Mouse (Mus musculus): ENCODE data around the gene Ctc1. TPM values are rescaled to one million over a fixed set of nuclear protein-coding genes. Genes with fewer than 3 reads are reported as not detected.

The Ctc1 gene
- polyA plus RNA-seq, 1 experiment from 2014 or later, result 23.0 TPM

GRCm38 (mm10) chr11:69061255-69061912, 45.7 kb downstream of the Ctc1 start:
- Histone ChIP-seq H3K27me3 (ENCODE audit: control insufficient read depth, insufficient read depth, low read depth, low read length) (no peaks in the 10 kb centered on the region), H3K9ac (ENCODE audit: low read depth, low read length) (peak overlapping the region; percentile 99), H3K4me1 (ENCODE audit: control insufficient read depth, low read depth, low read length) (peaks cover 39% of the 10 kb centered on the region), H3K27ac (ENCODE audit: low read length) (0 out of 2 replicates have a peak overlapping the region, but pooled peaks have one; percentile 94), H3K36me3 (ENCODE audit: control insufficient read depth, insufficient read depth) (no peaks in the 10 kb centered on the region), H3K4me3 (ENCODE audit: low read depth, low read length) (peak overlapping the region; percentile 99), H3K9me3 (replicated peaks; ENCODE audit: control insufficient read depth, low read length) (no peaks in the 10 kb centered on the region), H3K4me2 (ENCODE audit: low read depth, low read length) (peak overlapping the region; percentile 97)
- 40% methylated on average over 17 of the region's 17 CpGs for WGBS (ENCODE audit: insufficient replicate concordance)
- no peak for ATAC-seq (ENCODE audit: low read depth)

DNA sequence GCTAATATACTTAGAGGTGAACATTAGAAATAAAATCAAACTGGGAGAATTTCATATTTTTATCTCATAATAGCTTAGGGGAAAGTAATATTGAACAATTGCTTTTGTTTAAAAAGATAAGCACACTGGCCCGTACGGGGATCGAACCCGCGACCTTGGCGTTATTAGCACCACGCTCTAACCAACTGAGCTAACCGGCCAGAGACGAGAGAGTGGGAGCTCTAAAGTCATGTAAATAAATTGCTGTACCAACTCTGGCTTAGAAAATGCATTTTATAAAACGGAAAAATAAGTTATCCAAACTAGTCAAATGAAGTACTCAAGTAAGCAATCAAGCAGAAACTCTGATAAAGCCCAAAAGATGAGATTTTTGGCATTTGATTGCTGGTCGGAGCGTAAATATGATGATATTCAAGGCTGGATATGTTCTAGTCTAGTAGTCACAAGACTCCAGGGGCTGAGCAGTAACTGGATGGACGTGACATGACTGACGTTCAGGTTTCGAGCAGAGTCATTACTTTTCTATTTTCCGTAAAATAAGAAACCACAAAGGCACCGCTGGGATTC, 46.6 kb downstream of the Ctc1 start:
- no peaks in the 10 kb centered on the region for H3K36me3 ChIP-seq (ENCODE audit: control insufficient read depth, insufficient read depth)
- H3K27ac ChIP-seq (ENCODE audit: low read length), result peak overlapping the region; percentile 81
- ATAC-seq (ENCODE audit: low read depth), result no peak
- H3K9ac ChIP-seq (ENCODE audit: low read depth, low read length), result peak overlapping the region; percentile 49
- peaks cover 46% of the 10 kb centered on the region for H3K4me1 ChIP-seq (ENCODE audit: control insufficient read depth, low read depth, low read length)
- H3K9me3 ChIP-seq (replicated peaks; ENCODE audit: control insufficient read depth, low read length), result no peaks in the 10 kb centered on the region
- H3K4me3 ChIP-seq (ENCODE audit: low read depth, low read length), result peak overlapping the region; percentile 81
- peak overlapping the region; percentile 97 for H3K4me2 ChIP-seq (ENCODE audit: low read depth, low read length)
- H3K27me3 ChIP-seq (ENCODE audit: control insufficient read depth, insufficient read depth, low read depth, low read length), result no peaks in the 10 kb centered on the region
- under 1% methylated on average over 17 of the region's 17 CpGs for WGBS (ENCODE audit: insufficient replicate concordance)

GRCm38 (mm10) chr11:69062761-69063224, 47.1 kb downstream of the Ctc1 start:
- 0% methylated on average over 19 of the region's 19 CpGs for WGBS (ENCODE audit: insufficient replicate concordance)
- peak overlapping the region; percentile 79 for H3K9ac ChIP-seq (ENCODE audit: low read depth, low read length)
- peak overlapping the region; percentile 97 for H3K4me2 ChIP-seq (ENCODE audit: low read depth, low read length)
- ATAC-seq (ENCODE audit: low read depth), result peak; percentile 62
- H3K27me3 ChIP-seq (ENCODE audit: control insufficient read depth, insufficient read depth, low read depth, low read length), result no peaks in the 10 kb centered on the region
- peak overlapping the region; percentile 81 for H3K4me3 ChIP-seq (ENCODE audit: low read depth, low read length)
- H3K4me1 ChIP-seq (ENCODE audit: control insufficient read depth, low read depth, low read length), result peaks cover 50% of the 10 kb centered on the region
- peak overlapping the region; percentile 81 for H3K27ac ChIP-seq (ENCODE audit: low read length)
- H3K36me3 ChIP-seq (ENCODE audit: control insufficient read depth, insufficient read depth), result no peaks in the 10 kb centered on the region
- H3K9me3 ChIP-seq (replicated peaks; ENCODE audit: control insufficient read depth, low read length), result no peaks in the 10 kb centered on the region

DNA sequence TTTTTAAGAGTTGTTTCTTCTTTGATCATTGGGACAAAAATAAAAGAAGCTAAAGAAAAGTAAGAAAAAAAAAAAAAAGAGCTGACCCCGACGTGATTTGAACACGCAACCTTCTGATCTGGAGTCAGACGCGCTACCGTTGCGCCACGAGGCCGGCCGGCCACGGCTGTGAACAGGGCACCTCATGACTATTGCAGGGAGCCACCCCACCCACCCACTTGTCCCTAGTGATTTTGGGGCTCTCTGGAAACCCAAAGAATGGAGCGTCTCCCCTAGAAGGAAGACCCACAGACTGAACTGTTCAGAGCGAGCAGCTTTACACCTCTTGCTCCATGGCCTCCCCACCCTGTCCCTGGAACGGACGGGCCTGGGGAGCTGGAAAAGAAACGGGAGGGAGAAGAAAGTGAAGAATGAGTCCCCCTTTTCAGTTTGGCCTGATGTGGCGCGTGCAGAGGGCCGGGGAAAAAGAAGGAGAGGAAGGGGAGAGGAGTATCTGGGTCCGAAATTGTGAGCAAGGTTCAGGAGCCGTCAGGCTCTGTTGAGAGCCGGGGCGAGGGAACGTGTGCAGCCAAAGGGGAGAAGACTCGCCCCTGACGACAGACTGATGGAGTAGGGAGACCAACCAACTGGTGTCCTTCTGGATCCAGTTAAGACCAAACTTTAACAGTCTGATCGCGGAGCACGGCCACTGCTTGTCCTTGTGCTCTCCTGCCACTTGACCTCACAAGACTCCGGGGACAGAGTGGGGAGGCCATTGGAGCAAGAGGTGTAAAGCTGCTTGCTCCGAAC, 47.9 kb downstream of the Ctc1 start:
- Histone ChIP-seq H3K27me3 (ENCODE audit: control insufficient read depth, insufficient read depth, low read depth, low read length) (no peaks in the 10 kb centered on the region), H3K4me3 (ENCODE audit: low read depth, low read length) (peak overlapping the region; percentile 81), H3K36me3 (ENCODE audit: control insufficient read depth, insufficient read depth) (no peaks in the 10 kb centered on the region), H3K9ac (ENCODE audit: low read depth, low read length) (peak overlapping the region; percentile 79), H3K4me2 (ENCODE audit: low read depth, low read length) (peak overlapping the region; percentile 97), H3K9me3 (replicated peaks; ENCODE audit: control insufficient read depth, low read length) (no peaks in the 10 kb centered on the region), H3K27ac (ENCODE audit: low read length) (peak overlapping the region; percentile 80), H3K4me1 (ENCODE audit: control insufficient read depth, low read depth, low read length) (peaks cover 43% of the 10 kb centered on the region)
- peak; percentile 28 for ATAC-seq (ENCODE audit: low read depth)
- WGBS (ENCODE audit: insufficient replicate concordance), result under 1% methylated on average over 31 of the region's 31 CpGs

- peak overlapping the region; percentile 65 for H3K27ac ChIP-seq (ENCODE audit: low read length)
- H3K9ac ChIP-seq (ENCODE audit: low read depth, low read length), result peak overlapping the region; percentile 79
- WGBS (ENCODE audit: insufficient replicate concordance), result 64% methylated on average over 9 of the region's 9 CpGs
- peaks cover 42% of the 10 kb centered on the region for H3K4me1 ChIP-seq (ENCODE audit: control insufficient read depth, low read depth, low read length)
- peak overlapping the region; percentile 81 for H3K4me3 ChIP-seq (ENCODE audit: low read depth, low read length)
- peak overlapping the region; percentile 97 for H3K4me2 ChIP-seq (ENCODE audit: low read depth, low read length)
- no peaks in the 10 kb centered on the region for H3K9me3 ChIP-seq (replicated peaks; ENCODE audit: control insufficient read depth, low read length)
- H3K27me3 ChIP-seq (ENCODE audit: control insufficient read depth, insufficient read depth, low read depth, low read length), result no peaks in the 10 kb centered on the region
- H3K36me3 ChIP-seq (ENCODE audit: control insufficient read depth, insufficient read depth), result no peaks in the 10 kb centered on the region
- ATAC-seq (ENCODE audit: low read depth), result no peak
Measured at GRCm38 (mm10) chr11:69064259-69065133, 48.8 kb downstream of the Ctc1 start.

DNA sequence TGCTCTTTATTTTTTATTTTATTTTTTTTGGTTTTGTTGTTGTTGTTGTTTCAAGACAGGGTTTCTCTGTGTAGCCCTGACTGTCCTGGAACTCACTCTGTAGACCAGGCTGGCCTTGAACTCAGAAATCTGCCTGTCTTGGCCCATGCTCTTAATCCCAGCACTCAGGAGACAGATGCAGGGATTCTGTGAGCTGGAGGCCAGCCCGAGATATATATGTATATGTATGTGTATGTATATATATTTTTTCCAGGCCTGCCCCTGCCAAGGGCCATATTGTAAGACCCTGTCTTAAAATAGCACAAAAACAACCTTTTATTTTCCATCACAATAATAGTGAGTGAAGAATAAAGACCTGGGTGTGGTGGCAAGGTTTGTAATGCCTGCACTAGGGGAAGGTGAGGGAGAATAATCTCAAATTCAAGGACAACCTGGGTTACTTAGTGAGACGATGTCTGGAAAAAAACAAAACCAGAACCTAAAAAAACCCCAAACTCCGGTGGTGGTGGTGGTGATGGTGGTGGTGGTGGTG, 49.7 kb downstream of the Ctc1 start:
- 68% methylated on average over 3 of the region's 3 CpGs for WGBS (ENCODE audit: insufficient replicate concordance)
- H3K9me3 ChIP-seq (replicated peaks; ENCODE audit: control insufficient read depth, low read length), result no peaks in the 10 kb centered on the region
- H3K9ac ChIP-seq (ENCODE audit: low read depth, low read length), result no peak overlapping the region; the same call in 1 of the 2 replicates
- peak overlapping the region; percentile 80 for H3K4me2 ChIP-seq (ENCODE audit: low read depth, low read length)
- H3K36me3 ChIP-seq (ENCODE audit: control insufficient read depth, insufficient read depth), result no peaks in the 10 kb centered on the region
- no peak overlapping the region for H3K4me3 ChIP-seq (ENCODE audit: low read depth, low read length)
- H3K4me1 ChIP-seq (ENCODE audit: control insufficient read depth, low read depth, low read length), result peaks cover 44% of the 10 kb centered on the region
- H3K27ac ChIP-seq (ENCODE audit: low read length), result no peak overlapping the region
- no peak for ATAC-seq (ENCODE audit: low read depth)
- no peaks in the 10 kb centered on the region for H3K27me3 ChIP-seq (ENCODE audit: control insufficient read depth, insufficient read depth, low read depth, low read length)

DNA sequence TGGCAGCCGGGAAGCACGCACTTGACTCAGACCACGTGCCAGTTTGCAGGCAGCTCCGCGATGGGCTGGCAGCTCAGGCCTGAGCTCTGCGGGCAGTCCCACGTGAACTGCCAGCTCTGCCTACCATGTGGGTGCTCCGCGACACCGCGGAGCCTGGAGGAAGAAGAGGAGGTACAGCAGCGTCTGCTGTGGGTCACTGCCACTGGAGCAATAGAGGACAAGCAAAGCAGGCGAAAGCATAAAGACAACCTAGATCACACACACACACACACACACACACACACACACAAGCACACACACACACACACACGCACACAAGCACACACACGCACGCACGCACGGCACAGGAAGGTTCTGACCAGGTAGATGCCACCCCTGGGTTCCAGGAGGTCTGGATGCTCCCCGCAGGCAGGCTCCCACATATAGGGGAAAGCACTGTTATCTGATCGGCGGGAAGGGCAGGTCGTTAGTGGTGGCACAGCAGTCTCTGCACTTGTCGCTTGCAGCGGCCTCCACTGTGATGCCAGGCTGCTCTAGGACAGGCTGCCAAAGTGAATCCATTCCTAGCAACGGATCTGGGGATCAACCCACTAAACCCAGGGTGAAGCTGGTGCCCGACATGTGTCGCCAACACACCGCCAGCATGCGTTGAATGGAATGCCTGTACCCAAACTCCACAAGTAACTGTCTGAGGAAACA, 50.6 kb downstream of the Ctc1 start:
- Histone ChIP-seq H3K9ac (ENCODE audit: low read depth, low read length) (peak overlapping the region; percentile 58), H3K36me3 (ENCODE audit: control insufficient read depth, insufficient read depth) (no peaks in the 10 kb centered on the region), H3K27me3 (ENCODE audit: control insufficient read depth, insufficient read depth, low read depth, low read length) (no peaks in the 10 kb centered on the region), H3K27ac (ENCODE audit: low read length) (peak overlapping the region; percentile 58; the same call in 1 of the 2 replicates), H3K4me1 (ENCODE audit: control insufficient read depth, low read depth, low read length) (peaks cover 42% of the 10 kb centered on the region), H3K4me3 (ENCODE audit: low read depth, low read length) (peak overlapping the region; percentile 57), H3K4me2 (ENCODE audit: low read depth, low read length) (peak overlapping the region; percentile 80), H3K9me3 (replicated peaks; ENCODE audit: control insufficient read depth, low read length) (no peaks in the 10 kb centered on the region)
- WGBS (ENCODE audit: insufficient replicate concordance), result 2% methylated on average over 29 of the region's 29 CpGs
- peak; percentile 9; the same call in 1 of the 2 replicates for ATAC-seq (ENCODE audit: low read depth)

- Histone ChIP-seq H3K4me1 (ENCODE audit: control insufficient read depth, low read depth, low read length) (peaks cover 43% of the 10 kb centered on the region), H3K36me3 (ENCODE audit: control insufficient read depth, insufficient read depth) (no peaks in the 10 kb centered on the region), H3K27me3 (ENCODE audit: control insufficient read depth, insufficient read depth, low read depth, low read length) (no peaks in the 10 kb centered on the region), H3K27ac (ENCODE audit: low read length) (peak overlapping the region; percentile 58; the same call in 1 of the 2 replicates), H3K9me3 (replicated peaks; ENCODE audit: control insufficient read depth, low read length) (no peaks in the 10 kb centered on the region), H3K9ac (ENCODE audit: low read depth, low read length) (peak overlapping the region; percentile 58), H3K4me2 (ENCODE audit: low read depth, low read length) (peak overlapping the region; percentile 80), H3K4me3 (ENCODE audit: low read depth, low read length) (peak overlapping the region; percentile 57)
- 10% methylated on average over 8 of the region's 8 CpGs for WGBS (ENCODE audit: insufficient replicate concordance)
- ATAC-seq (ENCODE audit: low read depth), result no peak
Measured at GRCm38 (mm10) chr11:69066956-69067355, 51.2 kb downstream of the Ctc1 start.
